Mouse (Mus musculus): ENCODE results near the gene Vwc2l. TPM values are rescaled to one million over a fixed set of nuclear protein-coding genes. Genes with fewer than 3 reads are reported as not detected.

The Vwc2l gene
- polyA plus RNA-seq (2016; fragmentation: Nextera tagmentation; extraction: Ambion mirVana): 0.62 and 0.96 TPM in 2 replicates

DNA sequence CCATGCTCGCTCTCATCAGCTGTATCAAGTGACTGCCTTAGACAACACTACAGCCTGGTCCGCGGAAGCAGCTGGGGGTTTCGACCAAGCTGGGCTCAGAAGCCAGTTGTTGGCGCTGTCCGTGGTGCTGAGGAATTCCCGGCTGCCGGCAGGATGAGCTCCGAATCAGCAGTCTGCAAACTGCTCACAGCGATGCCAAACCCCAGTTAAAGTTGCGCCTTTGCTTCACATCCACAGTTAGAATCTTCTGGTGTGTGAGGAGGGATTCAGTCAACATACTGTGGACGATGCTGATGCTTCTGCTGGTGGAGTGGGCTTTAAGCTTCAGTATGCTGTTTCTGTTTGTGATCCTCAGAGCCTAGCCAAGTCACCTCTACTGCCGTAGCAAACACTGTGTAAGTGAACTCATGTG lies at the start of gene Vwc2l:
Vwc2l (plus strand) TSS at position 61 of the 412 bp plus-strand sequence.
- Histone ChIP-seq H3K4me1 (no peaks in the 10 kb centered on the region), H3K27ac (replicated peaks) (no peak within 1 kb of the TSS), H3K9me3 (replicated peaks) (no peaks in the 10 kb centered on the region), H3K27me3 (ENCODE audit: low read depth, poor library complexity, severe bottlenecking) (no peaks in the 10 kb centered on the region), H3K4me3 (peak within 1 kb of the TSS; percentile 23; the same call in 1 of the 2 replicates), H3K36me3 (no peaks in the 10 kb centered on the region)
- DNase-seq (ENCODE audit: low spot score): peak; percentile 80
- 10% methylated on average over 13 of the region's 13 CpGs for WGBS

DNA sequence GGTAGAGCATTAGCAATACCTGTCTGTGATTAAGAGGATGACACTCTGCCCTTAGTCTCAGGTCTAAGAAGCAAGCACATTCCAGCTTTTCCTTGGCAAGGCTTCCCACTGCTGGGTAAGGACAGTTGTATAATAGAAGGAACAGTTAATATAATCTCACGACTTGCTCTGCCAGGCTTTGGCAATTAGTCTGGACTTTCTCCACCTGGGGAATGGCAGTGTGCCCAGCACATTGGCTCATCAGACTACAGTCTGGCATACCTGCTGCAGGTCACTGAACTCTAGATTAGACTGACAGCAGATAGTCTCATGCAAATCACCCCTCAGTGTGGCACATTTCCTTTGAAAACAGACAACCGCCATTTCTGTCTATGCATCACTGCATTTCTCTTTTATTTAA lies 33.0 kb upstream of the Vwc2l start:
- WGBS: 92% methylated on average over 2 of the region's 2 CpGs
- Histone ChIP-seq H3K9me3 (replicated peaks) (no peaks in the 10 kb centered on the region), H3K36me3 (no peaks in the 10 kb centered on the region), H3K27me3 (ENCODE audit: low read depth, poor library complexity, severe bottlenecking) (no peaks in the 10 kb centered on the region), H3K4me1 (no peaks in the 10 kb centered on the region), H3K27ac (replicated peaks) (no peak overlapping the region), H3K4me3 (no peak overlapping the region)
- no peak for DNase-seq (ENCODE audit: low spot score)

DNA sequence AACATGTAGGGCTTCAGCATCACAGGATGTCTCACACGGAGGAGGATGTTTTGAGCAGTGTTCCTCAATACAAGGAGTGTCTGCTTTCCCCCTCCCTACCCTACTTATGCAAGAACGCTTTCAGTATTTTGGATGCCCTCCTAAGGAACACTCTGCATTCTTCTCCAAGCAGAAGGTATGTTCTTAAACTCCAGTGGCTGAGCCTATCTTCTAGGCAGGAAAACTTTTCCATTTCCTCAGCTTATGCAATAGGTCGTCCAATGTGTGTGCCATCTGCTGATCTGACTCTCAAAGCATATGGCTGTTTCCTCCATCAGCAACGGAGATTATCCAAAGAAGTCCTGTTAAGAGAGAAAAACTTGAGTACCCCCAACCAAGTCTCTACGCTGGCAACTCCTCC lies 25.2 kb upstream of the Vwc2l start:
- H3K27ac ChIP-seq (replicated peaks): no peak overlapping the region
- no peaks in the 10 kb centered on the region for H3K36me3 ChIP-seq
- no peaks in the 10 kb centered on the region for H3K9me3 ChIP-seq (replicated peaks)
- no peaks in the 10 kb centered on the region for H3K27me3 ChIP-seq (ENCODE audit: low read depth, poor library complexity, severe bottlenecking)
- no peak overlapping the region for H3K4me3 ChIP-seq
- 83% methylated on average over 5 of the region's 5 CpGs for WGBS
- no peak for DNase-seq (ENCODE audit: low spot score)
- no peaks in the 10 kb centered on the region for H3K4me1 ChIP-seq

DNA sequence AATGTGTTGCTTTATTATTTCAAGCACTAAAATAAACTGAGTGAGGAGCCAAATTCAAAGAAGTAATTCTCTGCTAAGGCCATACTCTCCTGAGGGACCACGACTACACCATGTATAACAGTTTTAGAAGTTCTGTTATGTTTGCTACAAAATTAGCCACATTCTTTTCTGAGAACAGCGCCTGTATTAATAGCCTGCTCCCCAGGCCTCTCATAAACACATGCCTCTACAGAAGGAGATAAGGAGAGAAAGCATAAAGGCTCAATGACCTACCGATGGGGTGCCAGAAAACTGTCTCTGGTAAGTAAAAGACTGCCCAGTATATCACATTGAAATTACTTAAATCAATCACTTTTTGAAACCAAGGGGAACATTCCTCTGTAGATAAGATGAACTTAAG lies 21.6 kb upstream of the Vwc2l start:
- 84% methylated on average over 3 of the region's 3 CpGs for WGBS

DNA sequence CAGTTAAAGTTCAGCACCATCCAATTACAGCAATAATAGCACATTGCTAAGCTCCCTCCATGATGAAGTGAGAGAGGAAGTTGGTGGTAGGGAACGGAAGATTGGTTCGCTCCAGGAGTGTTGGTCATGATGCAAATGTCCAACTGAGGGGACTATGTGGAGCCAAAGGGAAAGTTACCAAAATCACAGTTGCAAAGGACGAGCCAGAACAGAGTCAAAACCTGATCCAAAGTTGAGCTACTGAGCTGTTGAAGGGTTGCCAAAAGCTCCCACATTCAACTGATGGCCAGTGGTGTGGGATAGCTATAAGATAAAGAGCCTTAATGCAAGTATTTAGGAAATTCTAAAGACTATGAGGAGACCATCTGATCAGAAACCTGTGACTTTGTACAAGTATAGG lies 19.7 kb upstream of the Vwc2l start:
- WGBS: 80% methylated on average over 3 of the region's 3 CpGs
- no peak for DNase-seq (ENCODE audit: low spot score)
- H3K27ac ChIP-seq (replicated peaks): no peak overlapping the region
- H3K4me1 ChIP-seq: no peaks in the 10 kb centered on the region
- H3K4me3 ChIP-seq: no peak overlapping the region
- H3K27me3 ChIP-seq (ENCODE audit: low read depth, poor library complexity, severe bottlenecking): no peaks in the 10 kb centered on the region
- H3K9me3 ChIP-seq (replicated peaks): no peaks in the 10 kb centered on the region
- no peaks in the 10 kb centered on the region for H3K36me3 ChIP-seq

More for the DNA sequence above, 21.6 kb upstream of the Vwc2l start:
- no peaks in the 10 kb centered on the region for H3K36me3 ChIP-seq
- H3K27me3 ChIP-seq (ENCODE audit: low read depth, poor library complexity, severe bottlenecking): no peaks in the 10 kb centered on the region
- DNase-seq (ENCODE audit: low spot score): no peak
- H3K4me3 ChIP-seq: no peak overlapping the region
- no peak overlapping the region for H3K27ac ChIP-seq (replicated peaks)
- H3K4me1 ChIP-seq: no peaks in the 10 kb centered on the region
- H3K9me3 ChIP-seq (replicated peaks): no peaks in the 10 kb centered on the region

DNA sequence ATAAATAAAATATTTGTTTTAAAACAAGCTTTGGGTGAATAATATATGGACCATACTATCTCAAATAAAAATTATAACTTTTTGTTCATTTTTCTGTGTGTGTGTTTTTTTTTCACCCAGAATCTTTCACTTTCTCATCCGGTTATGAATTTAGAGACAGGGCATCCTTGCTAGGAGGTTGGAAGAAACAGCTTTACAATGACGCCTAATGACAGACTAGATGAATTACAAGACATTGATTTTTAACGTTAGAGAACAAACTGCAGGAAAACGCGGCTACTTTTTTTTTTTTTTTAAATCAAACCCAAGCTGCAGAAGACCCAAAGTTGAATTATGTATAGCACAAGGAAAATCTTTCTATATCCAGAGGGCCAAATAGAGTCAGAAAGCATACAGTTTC lies 470 bp upstream of the Vwc2l start:
- H3K9me3 ChIP-seq (replicated peaks): no peaks in the 10 kb centered on the region
- no peaks in the 10 kb centered on the region for H3K4me1 ChIP-seq
- no peak overlapping the region for H3K27ac ChIP-seq (replicated peaks)
- no peaks in the 10 kb centered on the region for H3K36me3 ChIP-seq
- H3K27me3 ChIP-seq (ENCODE audit: low read depth, poor library complexity, severe bottlenecking): no peaks in the 10 kb centered on the region
- 72% methylated on average over 5 of the region's 5 CpGs for WGBS
- no peak for DNase-seq (ENCODE audit: low spot score)
- no peak overlapping the region for H3K4me3 ChIP-seq

GRCm38 (mm10) chr1:70787146-70787545 lies 61.6 kb downstream of the Vwc2l start:
- H3K4me3 ChIP-seq: no peak overlapping the region
- H3K36me3 ChIP-seq: no peaks in the 10 kb centered on the region
- no peaks in the 10 kb centered on the region for H3K27me3 ChIP-seq (ENCODE audit: low read depth, poor library complexity, severe bottlenecking)
- H3K9me3 ChIP-seq (replicated peaks): no peaks in the 10 kb centered on the region
- H3K4me1 ChIP-seq: no peaks in the 10 kb centered on the region; the same call in 1 of the 2 replicates
- DNase-seq (ENCODE audit: low spot score): no peak
- H3K27ac ChIP-seq (replicated peaks): no peak overlapping the region

DNA sequence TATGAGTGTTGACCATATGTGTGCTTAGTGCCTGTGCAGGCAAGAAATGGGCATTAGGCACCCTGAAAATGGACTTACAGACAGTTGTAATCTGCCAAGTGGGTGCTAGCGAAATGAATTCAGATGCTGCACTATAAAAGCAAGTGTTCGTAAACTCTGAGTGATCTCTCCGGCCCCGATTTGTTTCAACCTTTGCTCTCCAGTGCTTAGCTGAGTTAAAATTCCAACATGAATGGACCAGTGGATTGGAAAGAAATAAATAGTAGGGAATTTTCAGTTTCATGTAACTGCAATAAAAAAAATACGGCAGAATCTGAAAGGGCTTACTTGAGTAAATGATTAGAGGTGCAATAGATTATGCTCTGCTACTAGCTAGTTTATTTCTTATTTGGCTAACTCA lies 66.1 kb downstream of the Vwc2l start:
- no peaks in the 10 kb centered on the region; the same call in 1 of the 2 replicates for H3K4me1 ChIP-seq
- WGBS: 91% methylated on average over 5 of the region's 5 CpGs
- no peak overlapping the region for H3K4me3 ChIP-seq
- H3K9me3 ChIP-seq (replicated peaks): no peaks in the 10 kb centered on the region
- DNase-seq (ENCODE audit: low spot score): no peak
- H3K27ac ChIP-seq (replicated peaks): no peak overlapping the region
- H3K27me3 ChIP-seq (ENCODE audit: low read depth, poor library complexity, severe bottlenecking): no peaks in the 10 kb centered on the region
- no peaks in the 10 kb centered on the region for H3K36me3 ChIP-seq

DNA sequence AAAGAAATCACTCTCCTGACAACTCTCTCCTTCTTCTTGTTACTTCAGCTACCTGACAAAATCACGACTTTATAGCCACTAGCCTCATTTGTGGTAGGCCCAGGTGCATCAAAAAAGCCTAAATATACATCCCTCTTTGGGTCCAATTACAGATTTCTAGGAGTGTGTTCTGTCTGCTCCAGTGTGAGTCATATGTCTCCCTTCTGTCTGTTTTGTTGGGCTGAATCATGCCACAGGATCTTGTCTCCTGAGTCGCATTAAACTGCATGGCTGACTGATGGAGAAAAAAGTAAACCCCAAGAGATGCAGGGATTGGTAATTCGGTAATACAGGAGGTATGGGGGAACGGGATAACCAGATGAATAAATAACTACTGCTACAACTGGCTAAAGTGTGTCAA lies 69.6 kb downstream of the Vwc2l start:
- 83% methylated on average over 4 of the region's 4 CpGs for WGBS
- no peaks in the 10 kb centered on the region for H3K36me3 ChIP-seq
- no peaks in the 10 kb centered on the region for H3K27me3 ChIP-seq (ENCODE audit: low read depth, poor library complexity, severe bottlenecking)
- no peaks in the 10 kb centered on the region for H3K9me3 ChIP-seq (replicated peaks)
- no peak for DNase-seq (ENCODE audit: low spot score)
- H3K4me3 ChIP-seq: no peak overlapping the region
- H3K4me1 ChIP-seq: no peaks in the 10 kb centered on the region; the same call in 1 of the 2 replicates
- H3K27ac ChIP-seq (replicated peaks): no peak overlapping the region

DNA sequence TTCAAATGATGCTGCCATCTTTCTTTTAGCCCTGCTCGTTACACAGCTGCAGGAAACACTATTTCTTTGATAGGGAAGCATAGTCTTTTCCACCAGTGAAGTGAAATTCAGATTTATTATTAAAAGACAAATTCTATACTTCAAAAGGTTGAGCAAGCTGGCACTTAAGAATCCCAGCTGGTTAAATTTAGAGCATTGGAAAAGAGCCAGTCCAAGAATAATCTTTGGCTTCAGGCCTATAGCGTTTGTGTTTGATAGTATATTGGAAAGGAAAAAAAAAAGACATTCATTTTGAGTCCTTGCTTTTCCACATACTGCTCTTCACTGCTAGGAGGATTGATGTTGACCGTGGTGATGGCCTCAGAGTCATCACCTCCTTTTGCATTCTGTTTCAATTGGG lies 77.9 kb downstream of the Vwc2l start:
- Histone ChIP-seq H3K36me3 (no peaks in the 10 kb centered on the region), H3K9me3 (replicated peaks) (no peaks in the 10 kb centered on the region), H3K4me1 (no peaks in the 10 kb centered on the region), H3K27me3 (ENCODE audit: low read depth, poor library complexity, severe bottlenecking) (no peaks in the 10 kb centered on the region), H3K27ac (replicated peaks) (no peak overlapping the region), H3K4me3 (no peak overlapping the region)
- DNase-seq (ENCODE audit: low spot score): no peak
- WGBS: 83% methylated on average over 3 of the region's 3 CpGs

- no peak for DNase-seq (ENCODE audit: low spot score)
- H3K36me3 ChIP-seq: no peaks in the 10 kb centered on the region
- no peak overlapping the region for H3K27ac ChIP-seq (replicated peaks)
- no peaks in the 10 kb centered on the region for H3K4me1 ChIP-seq
- H3K4me3 ChIP-seq: no peak overlapping the region
- H3K9me3 ChIP-seq (replicated peaks): no peaks in the 10 kb centered on the region
- H3K27me3 ChIP-seq (ENCODE audit: low read depth, poor library complexity, severe bottlenecking): no peaks in the 10 kb centered on the region
- 77% methylated on average over 2 of the region's 2 CpGs for WGBS
These were observed 97.6 kb downstream of the Vwc2l start for GRCm38 (mm10) chr1:70823111-70823510.

- Histone ChIP-seq H3K4me3 (no peak overlapping the region), H3K4me1 (no peaks in the 10 kb centered on the region), H3K27ac (replicated peaks) (no peak overlapping the region), H3K9me3 (replicated peaks) (no peaks in the 10 kb centered on the region), H3K36me3 (no peaks in the 10 kb centered on the region), H3K27me3 (ENCODE audit: low read depth, poor library complexity, severe bottlenecking) (no peaks in the 10 kb centered on the region)
- WGBS: 81% methylated on average over 3 of the region's 3 CpGs
- DNase-seq (ENCODE audit: low spot score): no peak
These were observed 107.7 kb downstream of the Vwc2l start for GRCm38 (mm10) chr1:70833262-70833661.

DNA sequence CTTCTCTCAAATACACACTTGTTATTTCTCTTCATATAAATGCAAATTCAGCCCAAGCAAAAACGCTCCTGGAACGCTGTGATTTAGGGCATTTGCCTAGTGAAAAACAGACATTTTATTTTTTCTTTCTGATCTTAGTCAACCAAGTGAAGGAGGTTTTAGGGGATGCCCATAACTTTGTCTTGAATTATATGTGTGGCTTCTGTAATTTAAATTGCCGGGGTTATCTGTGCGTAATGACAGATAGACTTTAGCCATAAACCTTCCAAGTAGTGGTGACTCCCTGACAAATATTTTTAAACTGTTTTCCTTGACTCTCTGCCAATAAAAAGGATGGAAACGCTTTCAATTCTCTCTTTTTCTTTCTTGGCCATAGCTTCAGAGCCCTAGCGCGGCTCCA lies 116.7 kb downstream of the Vwc2l start:
- no peaks in the 10 kb centered on the region for H3K36me3 ChIP-seq
- no peaks in the 10 kb centered on the region for H3K4me1 ChIP-seq
- WGBS: 88% methylated on average over 7 of the region's 7 CpGs
- H3K9me3 ChIP-seq (replicated peaks): no peaks in the 10 kb centered on the region
- DNase-seq (ENCODE audit: low spot score): no peak
- H3K27me3 ChIP-seq (ENCODE audit: low read depth, poor library complexity, severe bottlenecking): no peaks in the 10 kb centered on the region
- H3K4me3 ChIP-seq: no peak overlapping the region
- no peak overlapping the region for H3K27ac ChIP-seq (replicated peaks)

- no peaks in the 10 kb centered on the region for H3K9me3 ChIP-seq (replicated peaks)
- H3K27ac ChIP-seq (replicated peaks): no peak overlapping the region
- H3K4me1 ChIP-seq: no peaks in the 10 kb centered on the region
- no peak overlapping the region for H3K4me3 ChIP-seq
- H3K27me3 ChIP-seq (ENCODE audit: low read depth, poor library complexity, severe bottlenecking): no peaks in the 10 kb centered on the region
- no peaks in the 10 kb centered on the region for H3K36me3 ChIP-seq
- no peak for DNase-seq (ENCODE audit: low spot score)
These were observed 119.8 kb downstream of the Vwc2l start for GRCm38 (mm10) chr1:70845276-70845675.

Measured in midbrain, embryonic 10.5 days (tissue).